Mouse (Mus musculus): ENCODE measurements at regions not wholly inside any gene's neighbourhood (a gene's known extent, or its start where the extent isn't known, plus 50 kb on each side); places are given as distances from the start of the nearest gene placed in this dataset.

DNA sequence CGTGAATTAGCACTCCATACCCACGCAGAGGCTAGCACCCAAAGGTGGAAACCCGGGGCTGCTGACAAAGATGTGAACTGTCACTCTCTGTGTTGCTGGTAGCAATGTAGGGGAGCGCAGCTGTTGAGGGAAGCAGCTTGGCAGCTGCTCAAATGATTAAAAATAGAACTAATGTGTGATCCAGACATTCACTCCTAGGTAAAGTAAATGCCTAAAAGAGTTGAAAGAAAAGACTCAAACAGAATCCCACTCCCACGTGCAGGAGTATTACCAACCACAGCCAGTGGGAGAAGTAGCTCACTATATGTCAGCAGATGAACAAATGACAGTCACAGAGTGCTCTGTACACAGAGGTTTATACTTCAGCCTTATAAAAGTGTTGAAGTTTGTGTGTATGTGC lies 558.0 kb downstream of the Ptprc start:
- TF ChIP-seq CTCF (IDR thresholded peaks at IDR 0.05 in 2 of 3, conservative IDR thresholded peaks at IDR 0.05 in 1 of 3; ENCODE audit: control insufficient read depth in 1 of 3, insufficient read depth in 1 of 3, low read depth in 2 of 3, low read length in 3 of 3, poor library complexity in 1 of 3, severe bottlenecking in 1 of 3), result no peak
- TF ChIP-seq POLR2A (IDR thresholded peaks at IDR 0.05; ENCODE audit: control insufficient read depth in 1 of 2, insufficient read depth in 1 of 2, low read depth in 1 of 2, low read length in 2 of 2, poor library complexity in 1 of 2), result no peak
- no peak for TF ChIP-seq POLR2AphosphoS2 (IDR thresholded peaks at IDR 0.05; ENCODE audit: low read length)
- TF ChIP-seq GABPA (IDR thresholded peaks at IDR 0.05; ENCODE audit: low read depth, low read length), result no peak
- no peak for TF ChIP-seq BHLHE40 (IDR thresholded peaks at IDR 0.05; ENCODE audit: borderline replicate concordance, low read depth, low read length)
- no peak for TF ChIP-seq CHD1 (IDR thresholded peaks at IDR 0.05; ENCODE audit: low read depth, low read length)
- no peak for TF ChIP-seq RCOR1 (IDR thresholded peaks at IDR 0.05; ENCODE audit: low read depth, low read length)
- TF ChIP-seq HCFC1 (IDR thresholded peaks at IDR 0.05; ENCODE audit: low read depth, low read length), result no peak

Data from MEL (cell line).